Mouse (Mus musculus) myocyte (in vitro differentiated cells): ENCODE results near the gene Ctxn1.

ENCODE experiments used
- E2F4 ChIP-seq: IDR thresholded peaks from one replicate; pipeline ENCODE4 v1.6.1; 2011; ENCODE audit warnings: mild to moderate bottlenecking, control low read depth, moderate library complexity; ENCODE audit not compliant: insufficient read depth
- MYOD1 ChIP-seq, 3 experiments: IDR thresholded peaks; one replicate each; pipeline ENCODE4 v1.6.1; 2011; ENCODE audit warnings: control low read depth in 2 of 3, low read depth in 2 of 3, mild to moderate bottlenecking in 2 of 3, moderate library complexity in 1 of 3; ENCODE audit not compliant: insufficient read length in 2 of 3, control insufficient read depth in 1 of 3
- POLR2A ChIP-seq: IDR thresholded peaks from one replicate; pipeline ENCODE4 v1.6.1; 2011; ENCODE audit warnings: low read depth, mild to moderate bottlenecking, control low read depth, moderate library complexity; ENCODE audit not compliant: insufficient read length
- TCF12 ChIP-seq: IDR thresholded peaks from one replicate; pipeline ENCODE4 v1.6.1; 2011; ENCODE audit warnings: mild to moderate bottlenecking, control low read depth; ENCODE audit not compliant: poor library complexity, insufficient read depth, severe bottlenecking
- USF1 ChIP-seq: IDR thresholded peaks from one replicate; pipeline ENCODE4 v1.6.1; 2011; ENCODE audit warnings: low read depth, mild to moderate bottlenecking, control low read depth, moderate library complexity

DNA sequence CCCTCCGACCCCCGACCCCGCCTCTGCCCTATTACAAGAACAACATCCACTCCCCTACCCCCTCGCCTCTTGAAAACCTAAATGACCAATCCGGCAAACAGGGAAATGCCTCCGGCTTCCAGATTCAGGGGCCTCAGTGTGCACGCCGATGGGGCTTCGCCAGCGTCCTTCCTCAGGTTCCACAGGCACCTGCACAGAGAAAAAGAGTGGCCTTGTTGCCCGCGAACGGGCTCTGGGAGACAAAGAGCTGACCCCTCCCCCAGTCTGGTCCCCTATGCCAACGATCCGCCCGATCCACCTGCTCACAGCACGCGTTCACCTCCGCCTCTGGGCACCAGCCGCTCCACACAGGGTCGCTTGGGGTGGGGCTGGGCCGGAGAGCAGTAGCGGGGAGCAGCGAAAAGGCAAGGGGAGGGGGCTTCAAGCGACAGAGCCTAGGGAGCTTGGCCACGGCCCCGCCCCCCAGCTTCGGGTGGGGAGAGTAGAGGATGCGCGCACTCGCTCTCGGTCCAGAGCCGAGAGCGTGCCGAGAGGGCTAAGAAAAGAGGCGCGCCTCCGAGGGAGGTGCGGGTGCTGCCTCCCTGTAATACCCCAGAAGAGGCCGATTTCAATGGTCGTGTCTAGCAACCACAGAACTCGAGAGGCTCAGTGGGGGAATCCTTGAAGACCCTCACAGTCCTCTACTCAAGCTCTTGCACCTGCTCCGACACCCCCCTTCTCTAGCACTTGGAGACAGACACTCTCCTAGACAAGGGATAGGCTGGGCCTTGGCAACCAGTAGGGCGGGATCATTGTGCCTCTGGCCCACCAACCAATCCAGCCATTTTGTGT, 42.1 kb downstream of the Ctxn1 start, which contains the start of gene Prr36:
- TF ChIP-seq TCF12 (no peak), POLR2A (no peak), USF1 (no peak), MYOD1 (IDR thresholded peaks at IDR 0.05; ENCODE audit: control insufficient read depth in 1 of 3, insufficient read length in 2 of 3, low read depth in 2 of 3) (no peak), E2F4 (no peak)
